Mouse (Mus musculus) intestine, embryonic 14.5 days (tissue): ENCODE measurements around the gene Hspa2. TPM values are rescaled to one million over a fixed set of nuclear protein-coding genes. Genes with fewer than 3 reads are reported as not detected.
"Not testable (repeated sequence)": the region's sequence is repeated elsewhere in the genome, so short reads cannot be mapped to it uniquely, and the experiment has no call there.

Experiments
- ATAC-seq: fragments of 200-750 bp; cut with Nextera tagmentation; replicated peaks from 2 replicates; pipeline ENCODE4 v1.8.0; 2017; ENCODE audit warnings: low read depth, moderate number of reproducible peaks, moderate TSS enrichment, moderate library complexity; ENCODE audit not compliant: low FRiP score, low TSS enrichment
- DNase-seq: peaks from one replicate; pipeline ENCODE4 v3.0.0-alpha.2; 2018; ENCODE audit warnings: low spot score
- H3K27ac ChIP-seq: fragments of 300-500 bp; sonication (generic); 2 replicates; pipeline ENCODE4 v1.5.1; 2014; ENCODE audit warnings: low read depth, mild to moderate bottlenecking, control low read depth
- H3K27me3 ChIP-seq: fragments of 300-500 bp; sonication (generic); replicated peaks from 2 replicates; pipeline ENCODE4 v1.6.1; 2014; ENCODE audit warnings: low read length, control low read depth; ENCODE audit not compliant: control insufficient read depth, insufficient read depth
- H3K36me3 ChIP-seq: fragments of 300-500 bp; sonication (generic); 2 replicates; pipeline ENCODE4 v1.6.1; 2014; ENCODE audit warnings: low read length, control low read depth; ENCODE audit not compliant: control insufficient read depth, insufficient read depth
- H3K4me1 ChIP-seq: fragments of 300-500 bp; sonication (generic); replicated peaks from 2 replicates; pipeline ENCODE4 v1.6.1; 2014; ENCODE audit warnings: low read length, control low read depth, mixed read lengths; ENCODE audit not compliant: control insufficient read depth, insufficient read depth
- H3K4me2 ChIP-seq: fragments of 300-500 bp; sonication (generic); 2 replicates; pipeline ENCODE4 v1.6.1; 2014; ENCODE audit warnings: low read length
- H3K4me3 ChIP-seq: fragments of 300-500 bp; sonication (generic); 2 replicates; pipeline ENCODE4 v1.5.1; 2014; ENCODE audit warnings: low read depth, low read length, control low read depth, mixed read lengths
- H3K9ac ChIP-seq: fragments of 300-500 bp; sonication (generic); 2 replicates; pipeline ENCODE4 v1.6.1; 2014; ENCODE audit warnings: mild to moderate bottlenecking, low read length
- H3K9me3 ChIP-seq: fragments of 300-500 bp; sonication (generic); 2 replicates; pipeline ENCODE4 v1.6.1; 2016; ENCODE audit warnings: low read length, control low read depth; ENCODE audit not compliant: control insufficient read depth
- whole genome bisulfite sequencing: fragments of 180-500 bp; shearing (Covaris S2); extraction: QIAGEN DNeasy Blood & Tissue Kit; methylation state at CpG from one replicate; pipeline ENCODE4 v1.1.7; 2014; 5-methylcytosine and 5-hydroxymethylcytosine counted together
- polyA plus RNA-seq: library from polyadenylated mRNA; unstranded; fragments of >200 nt; fragmentation: Nextera tagmentation; extraction: Ambion mirVana; gene quantifications from 2 replicates; pipeline ENCODE4 v1.2.1, GENCODE M21; 2014

Hspa2 gene
- polyA plus RNA-seq, 1 experiment from 2014 or later = 10.3 TPM

DNA sequence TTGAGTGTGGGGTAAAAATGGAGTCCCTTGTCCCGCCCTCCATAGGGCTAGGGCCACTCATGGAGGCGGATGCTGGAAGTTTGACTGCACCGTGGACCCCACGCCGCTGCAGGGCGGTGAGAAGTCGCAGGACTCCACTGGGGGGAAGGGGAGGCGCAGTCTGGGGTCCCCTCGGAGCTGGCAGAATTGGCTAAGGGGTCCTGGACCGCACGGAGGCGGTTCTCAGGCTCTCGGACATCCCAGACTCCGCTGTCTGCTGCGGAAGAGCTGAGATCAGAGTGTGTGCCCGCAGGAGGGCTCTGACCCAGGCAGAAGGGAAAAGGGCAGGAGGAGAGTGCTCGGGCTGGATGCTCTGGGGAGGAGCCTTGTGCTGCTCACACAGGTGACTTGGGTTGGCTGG, 31.1 kb downstream of the Hspa2 start:
- no peaks in the 10 kb centered on the region for H3K9me3 ChIP-seq
- H3K4me2 ChIP-seq = peak overlapping the region; percentile 71
- no peaks in the 10 kb centered on the region for H3K27me3 ChIP-seq
- H3K4me3 ChIP-seq = peak overlapping the region; percentile 38
- WGBS = 3% methylated on average over 17 of the region's 17 CpGs
- H3K4me1 ChIP-seq = peaks cover 7% of the 10 kb centered on the region
- ATAC-seq (peak; percentile 79), DNase-seq (peak; percentile 61)
- H3K9ac ChIP-seq = peak overlapping the region; percentile 47; the same call in 1 of the 2 replicates
- no peaks in the 10 kb centered on the region for H3K36me3 ChIP-seq
- H3K27ac ChIP-seq = no peak overlapping the region

GRCm38 (mm10) chr12:76435549-76435948, 31.6 kb downstream of the Hspa2 start:
- H3K27ac ChIP-seq = no peak overlapping the region
- H3K27me3 ChIP-seq = no peaks in the 10 kb centered on the region
- no peaks in the 10 kb centered on the region for H3K9me3 ChIP-seq
- H3K4me2 ChIP-seq = peak overlapping the region; percentile 71
- peaks cover 7% of the 10 kb centered on the region for H3K4me1 ChIP-seq
- no peaks in the 10 kb centered on the region for H3K36me3 ChIP-seq
- 35% methylated on average over 8 of the region's 8 CpGs for WGBS
- ATAC-seq (peak; percentile 26; the same call in 1 of the 2 replicates), DNase-seq (no peak)
- peak overlapping the region; percentile 38 for H3K4me3 ChIP-seq
- H3K9ac ChIP-seq = peak overlapping the region; percentile 47; the same call in 1 of the 2 replicates

GRCm38 (mm10) chr12:76443488-76443887, 39.5 kb downstream of the Hspa2 start:
- H3K4me3 ChIP-seq, H3K4me2 ChIP-seq, H3K4me1 ChIP-seq, H3K27me3 ChIP-seq, H3K27ac ChIP-seq, H3K9ac ChIP-seq, H3K9me3 ChIP-seq, H3K36me3 ChIP-seq, ATAC-seq, DNase-seq: not testable (repeated sequence)
- WGBS = 85% methylated on average over 6 of the region's 6 CpGs

DNA sequence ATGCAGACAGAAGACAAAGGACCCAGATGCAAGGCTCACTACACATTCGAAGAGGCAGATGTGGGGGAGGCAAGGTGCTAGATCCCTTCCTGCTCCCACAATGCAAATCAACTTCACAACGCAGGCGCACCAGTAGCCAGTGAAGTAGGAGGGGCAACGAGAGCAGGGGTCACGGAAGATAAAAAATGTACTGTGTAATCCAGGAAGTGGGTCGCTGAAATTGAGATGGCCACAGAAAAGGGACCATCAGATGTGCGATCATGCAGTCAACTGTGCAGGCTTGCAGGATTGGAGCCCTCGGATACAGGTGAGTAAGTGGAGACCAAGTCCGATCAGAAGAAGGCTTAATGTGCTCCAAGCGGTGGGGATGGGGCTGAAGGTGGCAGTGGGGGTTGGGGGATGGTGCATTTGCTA, 40.4 kb downstream of the Hspa2 start:
- DNase-seq (no peak), ATAC-seq (no peak)
- no peak overlapping the region for H3K4me2 ChIP-seq

DNA sequence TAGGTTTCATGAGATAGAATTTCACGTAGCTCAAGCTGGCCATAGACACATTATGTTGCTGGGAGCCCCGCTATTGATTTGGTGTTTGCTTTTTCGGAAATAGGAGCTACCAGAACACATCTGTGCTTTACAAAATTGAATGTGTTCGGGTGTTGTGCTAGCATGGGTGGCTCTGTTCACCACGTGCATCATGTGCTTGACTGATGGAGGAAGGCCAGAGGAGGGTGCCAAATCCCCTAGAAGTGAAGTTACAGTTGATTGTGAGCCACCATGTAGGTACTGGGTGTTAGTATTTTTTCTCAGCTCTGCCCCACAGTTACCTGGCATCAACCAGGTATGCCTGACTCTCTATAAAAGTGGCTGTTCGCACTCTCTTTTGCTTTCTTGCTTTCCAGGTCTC, 40.9 kb downstream of the Hspa2 start:
- no peak overlapping the region for H3K27ac ChIP-seq
- H3K27me3 ChIP-seq = no peaks in the 10 kb centered on the region
- H3K9me3 ChIP-seq = no peaks in the 10 kb centered on the region
- no peak overlapping the region for H3K4me2 ChIP-seq
- ATAC-seq (no peak), DNase-seq (no peak)
- WGBS = 86% methylated on average over 6 of the region's 6 CpGs
- no peaks in the 10 kb centered on the region for H3K36me3 ChIP-seq
- H3K9ac ChIP-seq = no peak overlapping the region
- H3K4me1 ChIP-seq = 0 out of 2 replicates have a peak, but pooled peaks cover 2% of the 10 kb centered on the region
- H3K4me3 ChIP-seq = 0 out of 2 replicates have a peak overlapping the region, but pooled peaks have one; percentile 2

More for the DNA sequence above, 40.4 kb downstream of the Hspa2 start:
- H3K27ac ChIP-seq = no peak overlapping the region
- no peaks in the 10 kb centered on the region for H3K9me3 ChIP-seq
- H3K27me3 ChIP-seq = no peaks in the 10 kb centered on the region
- H3K4me1 ChIP-seq = 0 out of 2 replicates have a peak, but pooled peaks cover 2% of the 10 kb centered on the region
- 0 out of 2 replicates have a peak overlapping the region, but pooled peaks have one; percentile 2 for H3K4me3 ChIP-seq
- whole genome bisulfite sequencing = 63% methylated on average over 10 of the region's 10 CpGs
- no peaks in the 10 kb centered on the region for H3K36me3 ChIP-seq
- no peak overlapping the region for H3K9ac ChIP-seq

DNA sequence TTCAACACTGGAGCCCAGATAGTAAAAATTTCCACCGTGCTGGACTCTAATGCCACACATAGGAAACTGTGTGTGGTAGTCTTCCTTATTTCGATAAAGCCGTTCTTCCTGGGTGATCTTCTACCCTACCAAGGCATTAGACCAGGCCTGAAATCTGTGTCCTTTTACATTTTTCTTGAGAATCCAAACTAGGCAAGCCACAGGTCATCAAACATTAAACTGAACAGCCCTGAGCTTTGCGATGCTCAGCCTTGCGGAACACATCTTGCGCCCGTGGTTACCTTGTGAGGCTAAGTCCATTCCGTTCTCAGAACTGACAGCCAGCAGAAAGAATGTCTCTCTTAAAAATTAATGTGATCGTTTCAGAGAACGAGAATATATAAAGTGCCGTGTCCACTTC, 42.2 kb downstream of the Hspa2 start:
- DNase-seq = no peak
- ATAC-seq = no peak
- 0 out of 2 replicates have a peak, but pooled peaks cover 2% of the 10 kb centered on the region for H3K4me1 ChIP-seq
- H3K4me2 ChIP-seq = no peak overlapping the region
- no peaks in the 10 kb centered on the region for H3K9me3 ChIP-seq
- H3K27ac ChIP-seq = no peak overlapping the region
- H3K9ac ChIP-seq = no peak overlapping the region
- H3K4me3 ChIP-seq = no peak overlapping the region
- no peaks in the 10 kb centered on the region for H3K36me3 ChIP-seq
- WGBS = 81% methylated on average over 11 of the region's 11 CpGs
- no peaks in the 10 kb centered on the region for H3K27me3 ChIP-seq

GRCm38 (mm10) chr12:76448127-76448526, 44.2 kb downstream of the Hspa2 start:
- H3K27me3 ChIP-seq = no peaks in the 10 kb centered on the region
- H3K9ac ChIP-seq = no peak overlapping the region
- DNase-seq (no peak), ATAC-seq (no peak)
- no peaks in the 10 kb centered on the region for H3K36me3 ChIP-seq
- peak overlapping the region; percentile 21; the same call in 1 of the 2 replicates for H3K4me2 ChIP-seq
- 0 out of 2 replicates have a peak, but pooled peaks cover 2% of the 10 kb centered on the region for H3K4me1 ChIP-seq
- 51% methylated on average over 6 of the region's 6 CpGs for WGBS
- H3K9me3 ChIP-seq = no peaks in the 10 kb centered on the region
- no peak overlapping the region for H3K4me3 ChIP-seq
- peak overlapping the region; percentile 39; the same call in 1 of the 2 replicates for H3K27ac ChIP-seq

DNA sequence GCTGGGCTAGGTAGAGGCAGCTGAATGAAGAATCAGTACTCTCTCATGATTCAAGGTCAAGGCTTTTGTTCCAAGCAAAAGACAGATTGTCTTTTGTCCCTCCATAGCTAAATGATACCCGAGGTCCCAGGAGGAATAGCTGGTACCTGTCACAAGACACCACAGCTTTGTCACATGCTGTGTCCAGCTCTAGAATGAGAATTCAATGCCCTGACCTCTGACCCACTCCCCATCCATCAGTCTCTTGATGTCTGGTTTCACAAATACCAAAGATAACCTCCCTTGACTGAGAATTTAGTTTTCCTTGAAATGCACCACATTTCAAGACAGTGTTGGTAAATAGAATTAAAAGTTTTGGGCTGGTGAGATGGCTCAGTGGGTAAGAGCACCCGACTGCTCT, 48.2 kb downstream of the Hspa2 start:
- H3K4me1 ChIP-seq = 0 out of 2 replicates have a peak, but pooled peaks cover 2% of the 10 kb centered on the region
- H3K27me3 ChIP-seq = no peaks in the 10 kb centered on the region
- DNase-seq = no peak
- no peaks in the 10 kb centered on the region for H3K9me3 ChIP-seq
- H3K4me3 ChIP-seq = no peak overlapping the region
- ATAC-seq = no peak
- H3K36me3 ChIP-seq = no peaks in the 10 kb centered on the region
- no peak overlapping the region for H3K4me2 ChIP-seq
- WGBS = 34% methylated on average over 2 of the region's 2 CpGs
- H3K9ac ChIP-seq = no peak overlapping the region
- H3K27ac ChIP-seq = no peak overlapping the region
